Mouse (Mus musculus) MEL (cell line): ENCODE results near the gene Fam57b. TPM values are rescaled to one million over a fixed set of nuclear protein-coding genes. Genes with fewer than 3 reads are reported as not detected.

Source experiments
- DNase-seq: peaks from one replicate; pipeline ENCODE4 v3.0.0; 2011; ENCODE audit warnings: low read depth, low spot score
- H3K27ac ChIP-seq: 2 replicates; pipeline ENCODE4 v1.5.1; 2012; ENCODE audit warnings: low read depth, mild to moderate bottlenecking, control low read depth, low read length, moderate library complexity; ENCODE audit not compliant: control insufficient read depth
- H3K27me3 ChIP-seq, 2 experiments: fragments of 150-350 bp in 1 of 2; sonication (generic) in 1 of 2; 2 replicates each; pipeline ENCODE4 v1.6.1; 2012; ENCODE audit warnings: low read length in 2 of 2, mild to moderate bottlenecking in 2 of 2, improper control_type of control experiment in 1 of 2, moderate library complexity in 1 of 2; ENCODE audit not compliant: insufficient read depth in 2 of 2, control insufficient read depth in 1 of 2
- H3K36me3 ChIP-seq, 2 experiments: 2 replicates each; pipeline ENCODE4 v1.6.1; 2012 to 2014; ENCODE audit warnings: low read length in 2 of 2, improper control_type of control experiment in 1 of 2, inconsistent platforms in 1 of 2, mild to moderate bottlenecking in 1 of 2; ENCODE audit not compliant: insufficient read depth in 2 of 2, control insufficient read depth in 1 of 2
- H3K4me1 ChIP-seq, 2 experiments: fragments of 150-350 bp in 1 of 2; sonication (generic) in 1 of 2; 2 replicates each; pipeline ENCODE4 v1.6.1; 2012; ENCODE audit warnings: low read length in 2 of 2, improper control_type of control experiment in 1 of 2, mild to moderate bottlenecking in 1 of 2; ENCODE audit not compliant: insufficient read depth in 2 of 2, control insufficient read depth in 1 of 2
- H3K4me3 ChIP-seq, 2 experiments: fragments of 150-350 bp in 1 of 2; sonication (generic) in 1 of 2; 2 replicates each; pipeline ENCODE4 v1.5.1; 2012; ENCODE audit warnings: low read depth in 2 of 2, low read length in 2 of 2, mild to moderate bottlenecking in 2 of 2, moderate library complexity in 2 of 2, control low read depth in 1 of 2, improper control_type of control experiment in 1 of 2; ENCODE audit not compliant: control insufficient read depth in 1 of 2, insufficient read depth in 1 of 2
- H3K79me2 ChIP-seq: 2 replicates; pipeline ENCODE4 v1.6.1; 2012; ENCODE audit warnings: mild to moderate bottlenecking, low read length, moderate library complexity; ENCODE audit not compliant: control insufficient read depth, poor library complexity, insufficient read depth
- H3K9ac ChIP-seq: 2 replicates; pipeline ENCODE4 v1.6.1; 2012; ENCODE audit warnings: low read depth, mild to moderate bottlenecking, control low read depth, low read length, moderate library complexity; ENCODE audit not compliant: control insufficient read depth, poor library complexity, severe bottlenecking
- H3K9me3 ChIP-seq: fragments of 150-350 bp; sonication (generic); replicated peaks from 2 replicates; pipeline ENCODE4 v1.6.1; 2012; ENCODE audit warnings: mild to moderate bottlenecking, low read length, improper control_type of control experiment, moderate library complexity; ENCODE audit not compliant: insufficient read depth
- BHLHE40 ChIP-seq: IDR thresholded peaks from 2 replicates; pipeline ENCODE4 v1.6.1; 2012; ENCODE audit warnings: low read depth, mild to moderate bottlenecking, inconsistent platforms, low read length, improper control_type of control experiment, borderline replicate concordance
- CHD1 ChIP-seq: IDR thresholded peaks from 2 replicates; pipeline ENCODE4 v1.6.1; 2012; ENCODE audit warnings: low read depth, mild to moderate bottlenecking, inconsistent platforms, low read length, improper control_type of control experiment
- CHD2 ChIP-seq: IDR thresholded peaks from 2 replicates; pipeline ENCODE4 v1.6.1; 2011; ENCODE audit warnings: low read length, improper control_type of control experiment
- CTCF ChIP-seq, 3 experiments: IDR thresholded peaks in 2 of 3; conservative IDR thresholded peaks in 1 of 3; 2 replicates each; pipeline ENCODE4 v1.5.1; 2011 to 2012; ENCODE audit warnings: low read length in 3 of 3, low read depth in 2 of 3, mild to moderate bottlenecking in 2 of 3, improper control_type of control experiment in 1 of 3, inconsistent platforms in 1 of 3, mixed read lengths in 1 of 3, moderate library complexity in 1 of 3; ENCODE audit not compliant: control insufficient read depth in 1 of 3, insufficient read depth in 1 of 3, poor library complexity in 1 of 3, severe bottlenecking in 1 of 3
- E2F4 ChIP-seq: IDR thresholded peaks from 2 replicates; pipeline ENCODE4 v1.6.1; 2011; ENCODE audit warnings: low read depth, low read length, improper control_type of control experiment, borderline replicate concordance
- EP300 ChIP-seq, 2 experiments: IDR thresholded peaks; 2 replicates each; pipeline ENCODE4 v1.6.1; 2011; ENCODE audit warnings: improper control_type of control experiment in 2 of 2, low read length in 2 of 2, low read depth in 1 of 2, mild to moderate bottlenecking in 1 of 2
- ETS1 ChIP-seq: IDR thresholded peaks from 2 replicates; pipeline ENCODE4 v1.6.1; 2012; ENCODE audit warnings: low read depth, mild to moderate bottlenecking, inconsistent platforms, low read length, improper control_type of control experiment, moderate library complexity
- GABPA ChIP-seq: IDR thresholded peaks from 2 replicates; pipeline ENCODE4 v1.6.1; 2012; ENCODE audit warnings: low read depth, mild to moderate bottlenecking, inconsistent platforms, low read length, improper control_type of control experiment, moderate library complexity
- GATA1 ChIP-seq: IDR thresholded peaks from 2 replicates; pipeline ENCODE4 v1.6.1; 2011; ENCODE audit warnings: low read depth, low read length, improper control_type of control experiment
- HCFC1 ChIP-seq: IDR thresholded peaks from 2 replicates; pipeline ENCODE4 v1.6.1; 2012; ENCODE audit warnings: low read depth, mild to moderate bottlenecking, inconsistent platforms, low read length, improper control_type of control experiment, moderate library complexity
- JUND ChIP-seq: IDR thresholded peaks from 2 replicates; pipeline ENCODE4 v1.6.1; 2011; ENCODE audit warnings: low read depth, mild to moderate bottlenecking, improper control_type of control experiment, low read length
- KAT2A ChIP-seq: conservative IDR thresholded peaks from 2 replicates; pipeline ENCODE4 v1.6.1; 2012; ENCODE audit warnings: low read depth, low read length, improper control_type of control experiment, inconsistent platforms
- MAFK ChIP-seq: IDR thresholded peaks from 2 replicates; pipeline ENCODE4 v1.6.1; 2011; ENCODE audit warnings: low read depth, mild to moderate bottlenecking, low read length, improper control_type of control experiment, borderline replicate concordance
- MAX ChIP-seq: IDR thresholded peaks from 2 replicates; pipeline ENCODE4 v1.6.1; 2011; ENCODE audit warnings: low read length, improper control_type of control experiment
- MAZ ChIP-seq: IDR thresholded peaks from 2 replicates; pipeline ENCODE4 v1.6.1; 2012; ENCODE audit warnings: low read depth, mild to moderate bottlenecking, inconsistent platforms, low read length, improper control_type of control experiment
- MEF2A ChIP-seq: IDR thresholded peaks from 2 replicates; pipeline ENCODE4 v1.6.1; 2014; ENCODE audit warnings: low read depth, mild to moderate bottlenecking, inconsistent platforms, low read length, improper control_type of control experiment; ENCODE audit not compliant: poor library complexity, insufficient replicate concordance, severe bottlenecking; ENCODE audit errors: extremely low read depth
- MXI1 ChIP-seq: IDR thresholded peaks from 2 replicates; pipeline ENCODE4 v1.6.1; 2011; ENCODE audit warnings: mild to moderate bottlenecking, low read depth, low read length, improper control_type of control experiment
- NELFE ChIP-seq: IDR thresholded peaks from 2 replicates; pipeline ENCODE4 v1.6.1; 2011; ENCODE audit warnings: low read depth, low read length, improper control_type of control experiment
- NRF1 ChIP-seq: IDR thresholded peaks from 2 replicates; pipeline ENCODE4 v1.6.1; 2014; ENCODE audit warnings: low read depth, mild to moderate bottlenecking, inconsistent platforms, low read length, improper control_type of control experiment, moderate library complexity; ENCODE audit not compliant: poor library complexity, insufficient read depth, severe bottlenecking
- POLR2A ChIP-seq, 2 experiments: IDR thresholded peaks; 2 replicates each; pipeline ENCODE4 v1.6.1; 2011 to 2012; ENCODE audit warnings: low read length in 2 of 2, mild to moderate bottlenecking in 2 of 2, control low read depth in 1 of 2, improper control_type of control experiment in 1 of 2, low read depth in 1 of 2, moderate library complexity in 1 of 2; ENCODE audit not compliant: control insufficient read depth in 1 of 2, insufficient read depth in 1 of 2, poor library complexity in 1 of 2
- RCOR1 ChIP-seq: IDR thresholded peaks from 2 replicates; pipeline ENCODE4 v1.6.1; 2012; ENCODE audit warnings: low read depth, mild to moderate bottlenecking, inconsistent platforms, low read length, improper control_type of control experiment
- SMC3 ChIP-seq: IDR thresholded peaks from 2 replicates; pipeline ENCODE4 v1.6.1; 2011; ENCODE audit warnings: low read depth, low read length, improper control_type of control experiment
- TAL1 ChIP-seq: IDR thresholded peaks from 2 replicates; pipeline ENCODE4 v1.6.1; 2012; ENCODE audit warnings: mild to moderate bottlenecking, inconsistent platforms, low read length, moderate library complexity, mixed read lengths
- TBP ChIP-seq: IDR thresholded peaks from 2 replicates; pipeline ENCODE4 v1.8.0; 2011; ENCODE audit warnings: low read depth, low read length, improper control_type of control experiment
- UBTF ChIP-seq: IDR thresholded peaks from 2 replicates; pipeline ENCODE4 v1.6.1; 2012; ENCODE audit warnings: low read depth, mild to moderate bottlenecking, inconsistent platforms, low read length, improper control_type of control experiment, moderate library complexity, borderline replicate concordance; ENCODE audit not compliant: insufficient read depth
- USF1 ChIP-seq: IDR thresholded peaks from 2 replicates; pipeline ENCODE4 v1.6.1; 2014; ENCODE audit warnings: low read depth, mild to moderate bottlenecking, inconsistent platforms, low read length, improper control_type of control experiment, moderate library complexity
- USF2 ChIP-seq, 2 experiments: IDR thresholded peaks; 2 replicates each; pipeline ENCODE4 v1.6.1; 2011 to 2012; ENCODE audit warnings: improper control_type of control experiment in 2 of 2, low read length in 2 of 2, borderline replicate concordance in 1 of 2, inconsistent platforms in 1 of 2, low read depth in 1 of 2, mild to moderate bottlenecking in 1 of 2; ENCODE audit not compliant: insufficient read depth in 1 of 2
- ZC3H11A ChIP-seq: IDR thresholded peaks from 2 replicates; pipeline ENCODE4 v1.6.1; 2012; ENCODE audit warnings: low read depth, mild to moderate bottlenecking, inconsistent platforms, low read length, improper control_type of control experiment
- ZKSCAN1 ChIP-seq: IDR thresholded peaks from 2 replicates; pipeline ENCODE4 v1.6.1; 2012; ENCODE audit warnings: low read depth, mild to moderate bottlenecking, inconsistent platforms, low read length, improper control_type of control experiment, moderate library complexity
- ZMIZ1 ChIP-seq: IDR thresholded peaks from 2 replicates; pipeline ENCODE4 v1.6.1; 2012; ENCODE audit warnings: low read depth, mild to moderate bottlenecking, inconsistent platforms, low read length, improper control_type of control experiment, moderate library complexity
- ZNF384 ChIP-seq: IDR thresholded peaks from 2 replicates; pipeline ENCODE4 v1.6.1; 2012; ENCODE audit warnings: low read depth, mild to moderate bottlenecking, inconsistent platforms, low read length, improper control_type of control experiment
- polyA plus RNA-seq, 2 experiments: library from polyadenylated mRNA; stranded (reverse) in 1 of 2; unstranded in 1 of 2; fragments of >175 nt in 1 of 2; fragments of >200 nt in 1 of 2; gene quantifications; 2 replicates each; pipeline versions ENCODE4 v1.2.1 to v1.2.4; 2012; ENCODE audit warnings: low replicate concordance in 2 of 2, low read depth in 1 of 2; ENCODE audit not compliant: insufficient read length in 2 of 2, insufficient read depth in 1 of 2, missing spikeins in 1 of 2
- total RNA-seq: library from RNA; depleted of rRNA; stranded (reverse); fragments of 300-350 nt; gene quantifications from 2 replicates; pipeline ENCODE4 v1.2.3, GENCODE M21; 2012

Gene Fam57b
- total and polyA plus RNA-seq, 3 experiments = 0.50 to 1.7 TPM; not detected in 1

DNA sequence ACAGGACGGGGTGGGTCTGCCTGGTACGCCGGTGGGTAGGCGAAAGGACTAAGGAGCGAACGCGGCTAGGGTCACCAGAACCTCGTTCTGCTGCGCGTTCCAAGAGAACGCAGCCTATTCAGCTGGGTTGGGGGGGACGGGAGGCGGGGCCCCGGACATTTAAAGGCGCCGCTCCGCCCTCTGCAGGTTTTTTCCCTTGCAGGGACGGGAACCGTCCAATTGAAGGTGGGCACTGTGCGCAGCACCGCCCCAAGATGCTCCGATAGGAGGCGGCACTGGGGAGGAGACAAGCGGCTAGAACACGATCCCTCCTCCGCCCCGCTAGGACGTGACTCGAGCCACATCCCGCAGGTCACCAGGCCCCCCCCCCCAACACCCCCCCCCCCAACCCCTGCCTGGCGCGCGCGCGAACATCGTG, 1.6 kb downstream of the Fam57b start (continued):
- TF ChIP-seq USF1 = peak; percentile 42; the same call in 1 of the 2 replicates
- TF ChIP-seq CHD1 = no peak
- 0 out of 2 replicates have a peak, but pooled peaks have one; percentile 18 for TF ChIP-seq GATA1
- TF ChIP-seq ETS1 = no peak
- TF ChIP-seq POLR2A (IDR thresholded peaks at IDR 0.05; ENCODE audit: control insufficient read depth in 1 of 2, insufficient read depth in 1 of 2, low read depth in 1 of 2, low read length in 2 of 2, poor library complexity in 1 of 2) = peak; percentile 87 to 98
- TF ChIP-seq MAFK = no peak
- TF ChIP-seq ZNF384 = peak; percentile 83
- peak; percentile 13; the same call in 1 of the 2 replicates for TF ChIP-seq KAT2A
- no peak for TF ChIP-seq E2F4
- no peak for TF ChIP-seq USF2 (IDR thresholded peaks at IDR 0.05; ENCODE audit: borderline replicate concordance in 1 of 2, insufficient read depth in 1 of 2, low read depth in 1 of 2, low read length in 2 of 2)
- no peak for TF ChIP-seq CHD2
- peak; percentile 61 for TF ChIP-seq NRF1
- TF ChIP-seq ZC3H11A = no peak
- no peak for TF ChIP-seq RCOR1
- TF ChIP-seq MXI1 = peak; percentile 12
- TF ChIP-seq MAZ = peak; percentile 90
- no peak for TF ChIP-seq GABPA
- TF ChIP-seq BHLHE40 = no peak
- TF ChIP-seq MEF2A = no peak
- TF ChIP-seq, all 39 proteins: peak for 17

DNA sequence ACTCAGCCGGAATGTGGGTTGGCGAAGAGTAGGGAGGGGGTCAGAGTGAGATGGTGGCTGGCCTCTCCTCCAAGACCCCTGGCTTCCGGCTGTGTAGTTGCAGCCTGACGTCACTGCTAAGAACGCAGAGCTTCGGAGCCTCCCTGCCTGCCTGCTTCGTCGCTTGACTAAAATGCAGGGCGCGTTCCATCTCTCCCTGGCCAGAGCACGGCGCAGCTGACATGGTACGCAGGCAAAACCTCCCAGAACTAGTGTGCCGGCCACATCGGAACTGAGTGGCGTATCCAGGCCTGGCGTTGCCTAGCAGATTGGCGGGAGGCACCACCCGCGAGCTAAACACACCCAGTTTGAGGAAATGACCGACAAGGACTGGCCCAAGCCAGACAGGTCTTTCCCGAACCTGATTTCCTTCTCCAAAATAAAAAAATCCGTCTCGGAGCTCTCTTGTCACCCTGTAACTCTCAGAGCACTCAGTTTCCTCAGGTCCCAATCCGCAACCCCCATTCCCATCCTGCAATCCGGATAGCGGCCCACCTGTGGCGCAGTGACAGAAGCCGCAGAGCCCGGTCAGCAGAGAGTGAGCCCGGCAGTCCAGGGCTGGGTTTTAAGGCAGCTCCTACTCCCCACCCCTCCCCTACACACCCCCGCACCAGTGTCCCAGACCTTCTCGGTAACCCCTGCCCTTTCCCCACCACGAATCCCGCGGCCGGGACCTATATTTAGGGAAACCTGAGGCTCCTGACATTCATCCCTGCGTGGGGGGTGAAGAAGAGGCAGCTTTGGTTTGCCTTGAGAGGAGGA, 2.2 kb downstream of the Fam57b start:
- peak overlapping the region; percentile 56 to 78 for H3K4me3 ChIP-seq
- H3K36me3 ChIP-seq = peaks cover 13 to 51% of the 10 kb centered on the region in 2 experiments
- H3K4me1 ChIP-seq = peaks cover 20 to 47% of the 10 kb centered on the region in 2 experiments
- peaks cover 35% of the 10 kb centered on the region for H3K79me2 ChIP-seq
- H3K9ac ChIP-seq = peak overlapping the region; percentile 65
- peak overlapping the region; percentile 92 for H3K27ac ChIP-seq
- H3K27me3 ChIP-seq = no peaks in the 10 kb centered on the region
- no peaks in the 10 kb centered on the region for H3K9me3 ChIP-seq
- no peak for DNase-seq
- TF ChIP-seq MAZ = peak; percentile 95
- TF ChIP-seq NELFE = no peak
- peak; percentile 84 for TF ChIP-seq GABPA
- no peak for TF ChIP-seq SMC3
- TF ChIP-seq ETS1 = peak; percentile 83
- no peak; the same call in 1 of the 2 replicates for TF ChIP-seq ZMIZ1
- TF ChIP-seq ZKSCAN1 = 0 out of 2 replicates have a peak, but pooled peaks have one; percentile 12
- no peak for TF ChIP-seq USF2 (IDR thresholded peaks at IDR 0.05; ENCODE audit: borderline replicate concordance in 1 of 2, insufficient read depth in 1 of 2, low read depth in 1 of 2, low read length in 2 of 2)
- TF ChIP-seq NRF1 = no peak
- TF ChIP-seq UBTF = no peak
- 0 out of 2 replicates have a peak, but pooled peaks have one; percentile 53 for TF ChIP-seq TBP
- no peak for TF ChIP-seq MEF2A
- TF ChIP-seq JUND = no peak
- no peak for TF ChIP-seq ZC3H11A
- no peak for TF ChIP-seq CTCF (IDR thresholded peaks at IDR 0.05 in 2 of 3, conservative IDR thresholded peaks at IDR 0.05 in 1 of 3; ENCODE audit: control insufficient read depth in 1 of 3, insufficient read depth in 1 of 3, low read depth in 2 of 3, low read length in 3 of 3, poor library complexity in 1 of 3, severe bottlenecking in 1 of 3)
- TF ChIP-seq TAL1 = no peak
- TF ChIP-seq MAFK = no peak
- TF ChIP-seq HCFC1 = peak; percentile 18; the same call in 1 of the 2 replicates
- no peak for TF ChIP-seq KAT2A
- no peak for TF ChIP-seq MAX
- TF ChIP-seq EP300 (IDR thresholded peaks at IDR 0.05; ENCODE audit: low read depth in 1 of 2, low read length in 2 of 2) = peak in 1 of 2 experiments; percentile 51; a peak in 2 of 4 replicates
